Mouse (Mus musculus): ENCODE data around the gene Efnb1. TPM values are rescaled to one million over a fixed set of nuclear protein-coding genes. Genes with fewer than 3 reads are reported as not detected.

Gene Efnb1
- polyA plus RNA-seq, 1 experiment = 22.2 TPM

GRCm38 (mm10) chrX:99153266-99153646 lies 17.3 kb downstream of the Efnb1 start:
- no peak for DNase-seq (ENCODE audit: low spot score)

- no peak for DNase-seq (ENCODE audit: low spot score)
Observed at GRCm38 (mm10) chrX:99154358-99154757, 18.4 kb downstream of the Efnb1 start.

GRCm38 (mm10) chrX:99159020-99159419 lies 23.1 kb downstream of the Efnb1 start:
- DNase-seq (ENCODE audit: low spot score) = no peak

- no peak for DNase-seq (ENCODE audit: low spot score)
Observed at GRCm38 (mm10) chrX:99164111-99164510, 28.2 kb downstream of the Efnb1 start.

GRCm38 (mm10) chrX:99164855-99165368 lies 29.0 kb downstream of the Efnb1 start:
- DNase-seq (ENCODE audit: low spot score) = no peak

- DNase-seq (ENCODE audit: low spot score) = no peak
Observed at GRCm38 (mm10) chrX:99167014-99167413, 31.1 kb downstream of the Efnb1 start.

- DNase-seq (ENCODE audit: low spot score) = no peak
Observed at GRCm38 (mm10) chrX:99167550-99167949, 31.6 kb downstream of the Efnb1 start.

- no peak for DNase-seq (ENCODE audit: low spot score)
Observed at GRCm38 (mm10) chrX:99172301-99172700, 36.4 kb downstream of the Efnb1 start.

GRCm38 (mm10) chrX:99185081-99185596 lies 49.2 kb downstream of the Efnb1 start:
- no peak for DNase-seq (ENCODE audit: low spot score)

GRCm38 (mm10) chrX:99186497-99187435 lies 50.8 kb downstream of the Efnb1 start:
- no peak for DNase-seq (ENCODE audit: low spot score)

GRCm38 (mm10) chrX:99191441-99192087 lies 55.6 kb downstream of the Efnb1 start:
- no peak for DNase-seq (ENCODE audit: low spot score)

- DNase-seq (ENCODE audit: low spot score) = no peak
Observed at GRCm38 (mm10) chrX:99196910-99197309, 61.0 kb downstream of the Efnb1 start.

- DNase-seq (ENCODE audit: low spot score) = no peak
Observed at GRCm38 (mm10) chrX:99198532-99198931, 62.6 kb downstream of the Efnb1 start.

Other genes starting within 250 kb of the Efnb1 start
- 10.7 and 11.6 TPM in 2 replicates for gene Ophn1, start 245.1 kb upstream of the Efnb1 start, polyA plus RNA-seq (2012; rRNA removed)
- gene Yipf6, start 199.8 kb upstream of the Efnb1 start, polyA plus RNA-seq (2012; rRNA removed) = 27.2 and 31.5 TPM in 2 replicates
- 15.0 and 15.7 TPM in 2 replicates for gene Stard8, start 132.9 kb upstream of the Efnb1 start, polyA plus RNA-seq (2012; rRNA removed)

Data from urinary bladder, adult 2 months (tissue).